Mouse (Mus musculus): ENCODE results near the gene Gm20388.

DNA sequence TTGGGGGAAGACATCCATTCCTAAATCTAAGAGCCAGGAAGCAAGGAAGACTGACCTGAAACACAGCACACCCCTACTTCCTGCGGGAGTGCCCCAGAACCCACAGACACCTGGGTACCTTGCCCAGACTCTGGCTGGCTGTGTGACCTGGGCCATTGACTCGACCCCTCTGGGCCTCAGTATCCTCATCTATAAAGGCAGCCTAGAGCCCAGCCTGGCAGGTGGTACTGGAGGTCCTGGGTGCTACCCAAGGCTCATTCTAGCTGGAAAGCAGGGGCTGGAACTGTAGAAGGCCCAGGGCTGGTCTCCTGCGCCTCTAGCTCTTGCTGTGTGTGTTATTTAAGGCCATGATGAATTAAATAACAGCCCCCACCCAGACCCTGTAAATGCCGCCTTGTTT, 1743.5 kb downstream of the Gm20388 start:
- TF ChIP-seq POLR2A (IDR thresholded peaks at IDR 0.05; ENCODE audit: borderline replicate concordance, control insufficient read depth, low read depth, low read length): no peak
- TF ChIP-seq CTCF (IDR thresholded peaks at IDR 0.05; ENCODE audit: control insufficient read depth, insufficient read depth, low read length): no peak

Data from bone marrow, adult 2 months (tissue).